Mouse (Mus musculus) bone marrow macrophage, adult 2 months (primary cell): ENCODE measurements around the gene 1700123O20Rik. TPM values are rescaled to one million over a fixed set of nuclear protein-coding genes. Genes with fewer than 3 reads are reported as not detected.

ENCODE experiments used
- H3K27ac ChIP-seq: 2 replicates; pipeline ENCODE4 v1.5.1; 2012; ENCODE audit warnings: low read depth, low read length; ENCODE audit not compliant: insufficient read depth
- H3K4me1 ChIP-seq: 2 replicates; pipeline ENCODE4 v1.6.1; 2012; ENCODE audit warnings: low read length; ENCODE audit not compliant: control insufficient read depth, insufficient read depth
- H3K4me3 ChIP-seq: 2 replicates; pipeline ENCODE4 v1.5.1; 2012; ENCODE audit warnings: mild to moderate bottlenecking, low read length, moderate library complexity; ENCODE audit not compliant: insufficient read depth
- CTCF ChIP-seq: IDR thresholded peaks from 2 replicates; pipeline ENCODE4 v1.5.1; 2012; ENCODE audit warnings: low read depth, mild to moderate bottlenecking, low read length, moderate library complexity
- POLR2A ChIP-seq: IDR thresholded peaks from 2 replicates; pipeline ENCODE4 v1.6.1; 2012; ENCODE audit warnings: mild to moderate bottlenecking, low read depth, low read length, borderline replicate concordance
- polyA plus RNA-seq: library from polyadenylated mRNA; stranded (reverse); fragments of >200 nt; gene quantifications from 2 replicates; pipeline ENCODE4 v1.2.4, GENCODE M21; 2012; ENCODE audit not compliant: missing spikeins, insufficient read depth, insufficient read length

Gene 1700123O20Rik
- polyA plus RNA-seq, 1 experiment = 32.8 TPM

DNA sequence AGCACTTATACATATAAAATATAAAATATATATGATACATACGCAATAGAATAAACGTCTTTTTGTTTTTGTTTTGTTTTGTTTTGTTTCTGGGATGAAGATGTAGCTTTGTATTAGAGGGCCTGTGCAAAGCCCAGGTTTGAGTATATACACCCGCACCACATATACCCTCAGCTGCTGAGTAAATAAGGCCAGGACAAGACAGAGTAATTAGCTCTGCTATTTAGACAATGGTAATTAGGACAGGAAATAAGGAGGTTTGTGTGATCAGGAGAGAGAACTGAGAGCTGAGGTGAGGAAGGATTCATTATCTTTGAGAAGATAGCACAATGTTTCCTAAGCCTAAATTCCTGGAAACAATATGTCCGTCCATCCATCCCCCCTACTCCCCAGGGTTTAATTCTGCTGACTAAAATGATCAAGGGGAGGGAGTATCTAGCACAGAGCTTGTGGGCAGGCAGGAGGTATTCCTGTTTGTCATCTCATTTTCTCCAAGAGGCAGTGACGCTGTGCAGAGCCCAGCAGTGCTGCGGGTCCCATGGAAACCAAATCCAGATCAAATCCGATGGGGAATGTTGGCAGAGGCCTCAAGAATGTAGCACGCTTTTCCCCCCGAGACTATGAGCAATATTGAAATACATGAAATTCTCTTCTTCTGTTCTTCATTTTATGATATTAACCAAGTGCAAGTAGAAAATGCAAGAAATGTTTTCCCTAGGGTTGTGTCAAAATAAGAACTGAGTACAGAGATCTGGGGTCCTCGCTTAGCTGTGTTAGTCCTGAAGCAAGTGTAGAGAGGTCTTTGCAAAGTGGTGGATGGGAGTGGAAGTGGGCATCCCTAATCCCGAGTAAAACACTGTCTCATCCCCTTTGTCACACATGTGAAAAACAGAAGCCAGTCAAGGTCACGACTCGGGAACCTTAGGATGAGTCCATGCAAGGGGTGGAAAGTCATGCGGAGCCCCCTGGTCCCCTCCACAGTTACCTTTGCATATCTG is 50.8 kb downstream of the 1700123O20Rik start:
- Histone ChIP-seq H3K4me1 (peaks cover 19% of the 10 kb centered on the region), H3K4me3 (no peak overlapping the region), H3K27ac (no peak overlapping the region)
- TF ChIP-seq CTCF (no peak), POLR2A (no peak)

DNA sequence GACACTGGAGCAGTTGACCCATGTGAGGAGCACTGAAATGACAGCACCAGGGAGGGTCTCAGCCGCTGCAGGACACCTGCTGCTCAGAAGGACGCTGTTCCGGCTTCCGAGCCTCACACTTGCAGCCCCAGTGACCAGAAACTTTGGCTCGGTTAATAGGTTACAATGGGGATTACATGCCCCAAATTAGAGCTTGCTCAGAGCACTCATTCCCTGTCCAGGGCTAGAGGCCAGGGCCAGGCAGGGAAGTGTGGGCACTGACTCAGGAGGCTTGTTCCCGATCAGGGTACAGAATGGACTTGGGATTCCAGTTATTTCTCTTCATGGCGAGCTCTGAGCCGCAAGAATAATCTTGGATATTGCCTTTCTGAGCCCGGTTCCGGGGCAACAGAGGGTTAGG is 51.6 kb downstream of the 1700123O20Rik start:
- no peak overlapping the region for H3K27ac ChIP-seq
- peaks cover 23% of the 10 kb centered on the region for H3K4me1 ChIP-seq
- no peak for TF ChIP-seq CTCF
- TF ChIP-seq POLR2A = no peak
- no peak overlapping the region for H3K4me3 ChIP-seq

Other genes starting within 250 kb of the 1700123O20Rik start
- 64.2 and 81.2 TPM in 2 replicates for gene Lrp10, start 222.1 kb upstream of the 1700123O20Rik start, polyA plus RNA-seq
- not detected in 2 replicates for gene Rem2, start 210.1 kb upstream of the 1700123O20Rik start, polyA plus RNA-seq
- 14.7 and 16.1 TPM in 2 replicates for gene Prmt5, start 168.7 kb upstream of the 1700123O20Rik start, polyA plus RNA-seq
- gene Haus4, start 131.6 kb upstream of the 1700123O20Rik start, polyA plus RNA-seq = 29.3 and 31.9 TPM in 2 replicates
- gene Ajuba, start 108.7 kb upstream of the 1700123O20Rik start, polyA plus RNA-seq = 0.84 and 0.91 TPM in 2 replicates
- 4.1 and 8.3 TPM in 2 replicates for gene 4931414P19Rik, start 80.2 kb upstream of the 1700123O20Rik start, polyA plus RNA-seq
- 99.1 and 108 TPM in 2 replicates for gene Psmb5, start 68.2 kb upstream of the 1700123O20Rik start, polyA plus RNA-seq
- gene Psmb11, start 64.8 kb upstream of the 1700123O20Rik start, polyA plus RNA-seq = not detected in 2 replicates
- gene Gm17606, start 45.3 kb upstream of the 1700123O20Rik start, polyA plus RNA-seq = not detected in 2 replicates
- 0.48 and 0.71 TPM in 2 replicates for gene Cdh24, start 44.9 kb upstream of the 1700123O20Rik start, polyA plus RNA-seq
- gene Acin1, start 715 bp downstream of the 1700123O20Rik start, polyA plus RNA-seq = 226 and 268 TPM in 2 replicates
- gene Gm29776, start 12.6 kb downstream of the 1700123O20Rik start, polyA plus RNA-seq = not detected in 2 replicates
- gene Cebpe, start 26.0 kb downstream of the 1700123O20Rik start, polyA plus RNA-seq = 0.87 and 0.90 TPM in 2 replicates
- 35.7 and 42.6 TPM in 2 replicates for gene Slc7a8, start 95.7 kb downstream of the 1700123O20Rik start, polyA plus RNA-seq
- gene Rnf212b, start 127.9 kb downstream of the 1700123O20Rik start, polyA plus RNA-seq = not detected in 2 replicates
- gene Homez, start 184.7 kb downstream of the 1700123O20Rik start, polyA plus RNA-seq = 5.2 and 6.5 TPM in 2 replicates
- gene Ppp1r3e, start 191.3 kb downstream of the 1700123O20Rik start, polyA plus RNA-seq = 11.3 and 13.9 TPM in 2 replicates
- 25.9 and 29.2 TPM in 2 replicates for gene Bcl2l2, start 197.2 kb downstream of the 1700123O20Rik start, polyA plus RNA-seq
- gene Gm20521, start 197.2 kb downstream of the 1700123O20Rik start, polyA plus RNA-seq = not detected in 2 replicates
- gene Pabpn1, start 206.3 kb downstream of the 1700123O20Rik start, polyA plus RNA-seq = 144 and 176 TPM in 2 replicates
- 0.32 and 1.8 TPM in 2 replicates for gene Slc22a17, start 226.9 kb downstream of the 1700123O20Rik start, polyA plus RNA-seq
- not detected in 2 replicates for gene Efs, start 239.9 kb downstream of the 1700123O20Rik start, polyA plus RNA-seq
- gene Il25, start 246.5 kb downstream of the 1700123O20Rik start, polyA plus RNA-seq = not detected in 2 replicates